ENCODE assay signal across 26 mouse cellular contexts in genomic region chr12:80334162-80334561, GRCm38 (mm10).
DNase-seq lines count a peak whose midpoint lies in the region; ATAC-seq and TF ChIP-seq lines count a peak whose summit lies in the region.
"Had no signal": no experiment of that assay in that cellular context is flagged by ENCODE, and none has a peak within 500 bp of the region (broad histone marks: within the 10 kb centered on the region; RNA-seq: fewer than 3 reads in every experiment).

No protein-coding gene starts in this region.

- ATAC-seq in midbrain, embryonic 14.5 days (ENCODE audit: low FRiP score, low TSS enrichment) = no peak
- ATAC-seq in midbrain, embryonic 11.5 days (ENCODE audit: low FRiP score) = no peak
- ATAC-seq in heart, embryonic 16.5 days (replicated peaks; ENCODE audit: extremely low read depth, insufficient read depth, low FRiP score) = peak; percentile 41
- ATAC-seq: CD4-positive, CD25-positive, alpha-beta regulatory T cell, adult 4 months; forebrain, embryonic 13.5 days; hindbrain, postnatal 0 days; intestine, postnatal 0 days; midbrain, embryonic 16.5 days had no signal

- H3K4me1 ChIP-seq in heart, embryonic 10.5 days = peaks cover 60% of the 10 kb centered on the region
- no peaks in the 10 kb centered on the region for H3K4me1 ChIP-seq in midbrain, embryonic 14.5 days (ENCODE audit: control insufficient read depth, insufficient read depth, low read length)
- H3K4me1 ChIP-seq in midbrain, embryonic 11.5 days (ENCODE audit: control insufficient read depth, insufficient read depth, low read length) = peaks cover 3% of the 10 kb centered on the region; the same call in 1 of the 2 replicates
- H3K4me1 ChIP-seq in heart, embryonic 16.5 days (ENCODE audit: control insufficient read depth, insufficient read depth, low read length) = peaks cover 33% of the 10 kb centered on the region

- no peak overlapping the region for H3K4me3 ChIP-seq in heart, embryonic 10.5 days
- no peak overlapping the region for H3K4me3 ChIP-seq in midbrain, embryonic 14.5 days (replicated peaks; ENCODE audit: low read depth, low read length)
- no peak overlapping the region for H3K4me3 ChIP-seq in midbrain, embryonic 11.5 days (ENCODE audit: low read depth, low read length)
- H3K4me3 ChIP-seq in heart, embryonic 16.5 days (ENCODE audit: low read length) = no peak overlapping the region
- H3K4me3 ChIP-seq in left cerebral cortex, adult 2 months = no peak overlapping the region
- H3K4me3 ChIP-seq: embryonic facial prominence, embryonic 12.5 days; forebrain, embryonic 13.5 days; hindbrain, embryonic 10.5 days; kidney, embryonic 15.5 days; limb, embryonic 13.5 days; myocyte; neural tube, embryonic 13.5 days had no signal

- H3K4me2 ChIP-seq in midbrain, embryonic 14.5 days (ENCODE audit: low read length) = no peak overlapping the region
- H3K4me2 ChIP-seq in midbrain, embryonic 11.5 days = no peak overlapping the region
- H3K4me2 ChIP-seq in heart, embryonic 16.5 days (ENCODE audit: low read depth, low read length) = no peak overlapping the region
- H3K4me2 ChIP-seq: embryonic facial prominence, embryonic 12.5 days; forebrain, embryonic 13.5 days; kidney, embryonic 15.5 days; limb, embryonic 13.5 days; lung, embryonic 14.5 days; neural tube, embryonic 13.5 days had no signal

- no peak overlapping the region for H3K27ac ChIP-seq in heart, embryonic 10.5 days
- H3K27ac ChIP-seq in midbrain, embryonic 14.5 days (replicated peaks; ENCODE audit: low read depth, low read length) = no peak overlapping the region
- no peak overlapping the region for H3K27ac ChIP-seq in midbrain, embryonic 11.5 days (ENCODE audit: low read depth, low read length)
- H3K27ac ChIP-seq in heart, embryonic 16.5 days (ENCODE audit: low read length) = peak overlapping the region; percentile 15
- no peak overlapping the region for H3K27ac ChIP-seq in left cerebral cortex, adult 2 months
- H3K27ac ChIP-seq: embryonic facial prominence, embryonic 12.5 days; forebrain, embryonic 13.5 days; hindbrain, embryonic 10.5 days; hindbrain, postnatal 0 days; kidney, embryonic 15.5 days; limb, embryonic 13.5 days; neural tube, embryonic 13.5 days had no signal

- peaks cover 29% of the 10 kb centered on the region for H3K36me3 ChIP-seq in heart, embryonic 10.5 days
- H3K36me3 ChIP-seq in midbrain, embryonic 14.5 days (ENCODE audit: control insufficient read depth, insufficient read depth, low read length) = peaks cover 30% of the 10 kb centered on the region
- peaks cover 5% of the 10 kb centered on the region; the same call in 1 of the 2 replicates for H3K36me3 ChIP-seq in midbrain, embryonic 11.5 days (ENCODE audit: control insufficient read depth, insufficient read depth, low read length)
- peaks cover 25% of the 10 kb centered on the region for H3K36me3 ChIP-seq in heart, embryonic 16.5 days (ENCODE audit: control insufficient read depth, insufficient read depth)

- DNase-seq in heart, adult 8-10 months (ENCODE audit: low spot score) = peak; percentile 50
- DNase-seq in heart, embryonic 10.5 days (ENCODE audit: low spot score) = no peak
- DNase-seq in midbrain, embryonic 14.5 days = peak; percentile 18
- no peak for DNase-seq in midbrain, embryonic 11.5 days (ENCODE audit: low spot score, missing footprints)
- no peak for DNase-seq in left cerebral cortex, adult 2 months (ENCODE audit: extremely low spot score in 1 of 2, low spot score in 2 of 2)
- no peak for DNase-seq in right cerebral cortex, postnatal 25 days
- no peak for DNase-seq in T-cell, adult 2 months (ENCODE audit: low spot score)
- DNase-seq: cerebellum, adult 11-12 months; cerebellum, postnatal 10 days; gastrocnemius, postnatal 36 days; kidney, postnatal 4 days; lung, embryonic 14.5 days; retina, postnatal 1 day; thymus, postnatal 25 days had no signal

- intact Hi-C loops in left cerebral cortex, adult 2 months (cut with DNase I) = no loop called here

- WGBS in heart, embryonic 10.5 days = 19% methylated on average over 4 of the region's 4 CpGs
- 66% methylated on average over 4 of the region's 4 CpGs for WGBS in midbrain, embryonic 14.5 days
- WGBS in midbrain, embryonic 11.5 days = 85% methylated on average over 4 of the region's 4 CpGs
- WGBS in heart, embryonic 16.5 days = 28% methylated on average over 4 of the region's 4 CpGs

- no peak overlapping the region for H3K9ac ChIP-seq in midbrain, embryonic 14.5 days (replicated peaks; ENCODE audit: low read length)
- no peak overlapping the region for H3K9ac ChIP-seq in midbrain, embryonic 11.5 days (ENCODE audit: low read length)
- no peak overlapping the region for H3K9ac ChIP-seq in heart, embryonic 16.5 days (ENCODE audit: low read length)
- H3K9ac ChIP-seq: embryonic facial prominence, embryonic 12.5 days; forebrain, embryonic 13.5 days; kidney, embryonic 15.5 days; limb, embryonic 13.5 days; lung, embryonic 14.5 days; neural tube, embryonic 13.5 days had no signal

- H3K27me3 ChIP-seq in heart, embryonic 10.5 days (ENCODE audit: insufficient read depth, poor library complexity, severe bottlenecking) = no peaks in the 10 kb centered on the region
- no peaks in the 10 kb centered on the region for H3K27me3 ChIP-seq in midbrain, embryonic 14.5 days (ENCODE audit: control insufficient read depth, insufficient read depth, low read length)
- no peaks in the 10 kb centered on the region for H3K27me3 ChIP-seq in midbrain, embryonic 11.5 days (ENCODE audit: control insufficient read depth, insufficient read depth, low read length)
- H3K27me3 ChIP-seq in heart, embryonic 16.5 days (ENCODE audit: control insufficient read depth, insufficient read depth, low read length) = no peaks in the 10 kb centered on the region
- H3K27me3 ChIP-seq: embryonic facial prominence, embryonic 12.5 days; forebrain, embryonic 13.5 days; kidney, embryonic 15.5 days; limb, embryonic 13.5 days; neural tube, embryonic 13.5 days had no signal

- no peak for TF ChIP-seq CTCF in left cerebral cortex, adult 2 months (IDR thresholded peaks at IDR 0.05)

- H3K9me3 ChIP-seq in heart, embryonic 10.5 days = no peaks in the 10 kb centered on the region
- no peaks in the 10 kb centered on the region for H3K9me3 ChIP-seq in midbrain, embryonic 14.5 days (ENCODE audit: control insufficient read depth, low read length)
- H3K9me3 ChIP-seq in midbrain, embryonic 11.5 days (ENCODE audit: control insufficient read depth, low read length) = no peaks in the 10 kb centered on the region
- no peaks in the 10 kb centered on the region for H3K9me3 ChIP-seq in heart, embryonic 16.5 days (replicated peaks; ENCODE audit: control insufficient read depth, low read length)
- H3K9me3 ChIP-seq: embryonic facial prominence, embryonic 12.5 days; forebrain, embryonic 13.5 days; hindbrain, embryonic 10.5 days; kidney, embryonic 15.5 days; limb, embryonic 13.5 days; neural tube, embryonic 13.5 days had no signal

Comparison
In these comparisons a context has a peak if more than half of its experiments do, and no peak if none do; other contexts are left out.
1. DNase-seq: peak in heart, adult 8-10 months (single experiment) and midbrain, embryonic 14.5 days (single experiment); none in heart, embryonic 10.5 days (single experiment), midbrain, embryonic 11.5 days (single experiment), left cerebral cortex, adult 2 months (0 of 2), right cerebral cortex, postnatal 25 days (single experiment) and T-cell, adult 2 months (single experiment).